Mouse (Mus musculus): ENCODE results near the gene P2ry13. TPM values are rescaled to one million over a fixed set of nuclear protein-coding genes. Genes with fewer than 3 reads are reported as not detected.

The P2ry13 gene
- polyA plus RNA-seq, 1 experiment from 2014 or later = 1.1 TPM

- H3K9me3 ChIP-seq (replicated peaks; ENCODE audit: control insufficient read depth, low read length) = no peaks in the 10 kb centered on the region
- H3K9ac ChIP-seq (ENCODE audit: low read length) = no peak overlapping the region
- H3K36me3 ChIP-seq (ENCODE audit: control insufficient read depth, insufficient read depth) = no peaks in the 10 kb centered on the region
- no peaks in the 10 kb centered on the region for H3K27me3 ChIP-seq (ENCODE audit: control insufficient read depth, insufficient read depth, low read length)
- no peak overlapping the region for H3K4me2 ChIP-seq (ENCODE audit: low read depth, low read length)
- 70% methylated on average over 4 of the region's 4 CpGs for WGBS
- no peak overlapping the region for H3K4me3 ChIP-seq (ENCODE audit: low read length)
- H3K4me1 ChIP-seq (ENCODE audit: control insufficient read depth, insufficient read depth, low read length) = peaks cover 29% of the 10 kb centered on the region
- no peak overlapping the region for H3K27ac ChIP-seq (ENCODE audit: low read length)
- no peak for ATAC-seq (replicated peaks; ENCODE audit: extremely low read depth, insufficient read depth, low FRiP score)
Measured at GRCm38 (mm10) chr3:59205941-59206340, 4.7 kb downstream of the P2ry13 start.

DNA sequence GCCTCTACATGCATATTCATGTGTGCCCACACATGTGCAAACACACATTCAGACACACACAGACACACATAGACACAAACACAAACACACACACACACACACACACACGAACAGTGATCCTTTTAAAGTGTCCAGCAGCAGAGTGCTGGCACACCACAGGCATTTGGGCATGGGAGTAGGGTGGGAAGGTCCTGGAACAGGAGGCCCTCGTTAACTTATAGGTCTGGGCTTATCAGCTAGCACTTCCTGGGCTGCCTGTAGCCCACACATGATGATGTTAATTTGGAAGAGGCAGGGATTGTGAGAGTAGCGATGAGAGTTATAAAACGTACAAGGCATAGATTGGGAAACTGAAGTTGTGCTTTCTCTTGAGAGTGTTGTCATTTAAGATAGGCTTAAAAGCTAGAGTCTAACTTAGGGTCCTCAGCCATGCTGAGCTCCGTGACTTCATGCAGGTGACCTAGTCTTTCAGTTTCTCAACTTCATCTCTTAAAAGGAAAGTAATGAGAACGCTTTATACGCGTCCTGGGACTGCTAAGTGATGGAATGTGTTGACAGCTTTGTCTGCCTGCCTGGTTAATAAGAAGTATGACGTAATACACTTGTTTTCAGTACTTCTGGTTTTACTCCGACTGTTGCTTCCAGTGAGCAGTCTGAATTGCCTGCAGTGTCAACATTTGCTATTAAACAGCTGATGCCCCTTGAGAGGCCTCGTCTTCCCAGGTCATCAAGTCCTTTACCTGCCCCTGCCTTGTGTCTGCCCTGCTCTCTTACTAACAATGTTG lies 5.8 kb downstream of the P2ry13 start:
- WGBS = 24% methylated on average over 11 of the region's 11 CpGs
- Histone ChIP-seq H3K36me3 (ENCODE audit: control insufficient read depth, insufficient read depth) (no peaks in the 10 kb centered on the region), H3K4me3 (ENCODE audit: low read length) (no peak overlapping the region), H3K4me1 (ENCODE audit: control insufficient read depth, insufficient read depth, low read length) (peaks cover 29% of the 10 kb centered on the region), H3K27ac (ENCODE audit: low read length) (peak overlapping the region; percentile 56), H3K4me2 (ENCODE audit: low read depth, low read length) (peak overlapping the region; percentile 45; the same call in 1 of the 2 replicates), H3K27me3 (ENCODE audit: control insufficient read depth, insufficient read depth, low read length) (no peaks in the 10 kb centered on the region), H3K9ac (ENCODE audit: low read length) (no peak overlapping the region), H3K9me3 (replicated peaks; ENCODE audit: control insufficient read depth, low read length) (no peaks in the 10 kb centered on the region)
- ATAC-seq (replicated peaks; ENCODE audit: extremely low read depth, insufficient read depth, low FRiP score) = peak; percentile 59

GRCm38 (mm10) chr3:59203802-59204520 lies 6.7 kb downstream of the P2ry13 start:
- no peak for ATAC-seq (replicated peaks; ENCODE audit: extremely low read depth, insufficient read depth, low FRiP score)

GRCm38 (mm10) chr3:59197329-59197948 lies 13.2 kb downstream of the P2ry13 start:
- no peak overlapping the region for H3K9ac ChIP-seq (ENCODE audit: low read length)
- no peak for ATAC-seq (replicated peaks; ENCODE audit: extremely low read depth, insufficient read depth, low FRiP score)
- no peak overlapping the region for H3K4me2 ChIP-seq (ENCODE audit: low read depth, low read length)
- no peaks in the 10 kb centered on the region for H3K4me1 ChIP-seq (ENCODE audit: control insufficient read depth, insufficient read depth, low read length)
- no peaks in the 10 kb centered on the region for H3K36me3 ChIP-seq (ENCODE audit: control insufficient read depth, insufficient read depth)
- H3K27me3 ChIP-seq (ENCODE audit: control insufficient read depth, insufficient read depth, low read length) = no peaks in the 10 kb centered on the region
- H3K27ac ChIP-seq (ENCODE audit: low read length) = no peak overlapping the region
- 67% methylated on average over 4 of the region's 4 CpGs for WGBS
- no peak overlapping the region for H3K4me3 ChIP-seq (ENCODE audit: low read length)
- H3K9me3 ChIP-seq (replicated peaks; ENCODE audit: control insufficient read depth, low read length) = no peaks in the 10 kb centered on the region

More at GRCm38 (mm10) chr3:59203802-59204520, 6.7 kb downstream of the P2ry13 start:
- H3K4me1 ChIP-seq (ENCODE audit: control insufficient read depth, insufficient read depth, low read length) = peaks cover 29% of the 10 kb centered on the region
- 45% methylated on average over 8 of the region's 8 CpGs for WGBS
- no peak overlapping the region for H3K9ac ChIP-seq (ENCODE audit: low read length)
- H3K36me3 ChIP-seq (ENCODE audit: control insufficient read depth, insufficient read depth) = no peaks in the 10 kb centered on the region
- H3K4me2 ChIP-seq (ENCODE audit: low read depth, low read length) = no peak overlapping the region
- H3K27me3 ChIP-seq (ENCODE audit: control insufficient read depth, insufficient read depth, low read length) = no peaks in the 10 kb centered on the region
- H3K4me3 ChIP-seq (ENCODE audit: low read length) = no peak overlapping the region
- H3K27ac ChIP-seq (ENCODE audit: low read length) = peak overlapping the region; percentile 56
- H3K9me3 ChIP-seq (replicated peaks; ENCODE audit: control insufficient read depth, low read length) = no peaks in the 10 kb centered on the region

DNA sequence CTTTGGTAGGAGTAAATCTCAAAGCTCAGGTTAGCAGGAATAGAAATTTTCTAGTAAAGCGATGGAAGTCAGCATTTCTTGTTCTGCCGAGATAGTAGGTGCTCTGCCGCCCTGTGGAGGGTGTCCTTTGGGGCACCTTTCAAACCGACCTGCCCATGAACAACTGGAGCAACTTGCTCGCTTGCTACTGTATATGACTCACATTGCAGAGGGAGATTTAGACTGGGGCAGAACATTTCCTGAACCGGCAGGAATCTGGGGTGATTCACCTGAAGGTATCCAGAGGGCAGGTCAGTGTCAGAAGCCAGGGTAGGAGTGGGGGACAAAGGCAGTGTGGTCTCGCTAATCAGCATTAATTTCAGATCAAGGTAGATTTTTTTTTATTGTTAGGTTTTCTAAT lies 15.7 kb downstream of the P2ry13 start, which contains the start of gene Gpr87:
Gene Gpr87 (minus strand): TSS at position 167 of the 400 bp plus-strand sequence.
- H3K9ac ChIP-seq (ENCODE audit: low read length) = no peak within 1 kb of the TSS
- no peaks in the 10 kb centered on the region for H3K36me3 ChIP-seq (ENCODE audit: control insufficient read depth, insufficient read depth)
- no peaks in the 10 kb centered on the region for H3K9me3 ChIP-seq (replicated peaks; ENCODE audit: control insufficient read depth, low read length)
- no peak within 1 kb of the TSS for H3K27ac ChIP-seq (ENCODE audit: low read length)
- WGBS = 81% methylated on average over 7 of the region's 7 CpGs
- no peak within 1 kb of the TSS for H3K4me3 ChIP-seq (ENCODE audit: low read length)
- no peak within 1 kb of the TSS for H3K4me2 ChIP-seq (ENCODE audit: low read depth, low read length)
- no peaks in the 10 kb centered on the region for H3K27me3 ChIP-seq (ENCODE audit: control insufficient read depth, insufficient read depth, low read length)
- H3K4me1 ChIP-seq (ENCODE audit: control insufficient read depth, insufficient read depth, low read length) = no peaks in the 10 kb centered on the region
- ATAC-seq (replicated peaks; ENCODE audit: extremely low read depth, insufficient read depth, low FRiP score) = no peak

DNA sequence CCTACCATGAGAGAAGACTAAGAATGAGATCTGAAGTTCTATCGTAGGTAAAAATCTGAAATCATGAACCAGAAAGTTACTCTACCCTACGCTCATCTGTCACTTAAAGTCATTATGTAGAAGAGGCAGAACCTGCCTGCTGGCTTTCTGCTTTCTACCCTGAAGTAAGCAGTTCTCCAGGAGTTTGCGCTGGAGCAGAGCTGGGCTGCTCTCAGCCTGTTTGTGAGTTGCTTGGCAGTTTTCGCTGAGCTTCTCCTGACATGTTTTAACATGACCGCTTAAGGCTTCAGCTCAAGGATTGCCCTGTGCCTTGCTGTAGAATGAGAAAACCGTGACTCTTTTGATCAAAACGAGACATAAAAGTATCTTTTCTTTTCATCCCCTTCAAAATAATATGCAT lies 16.6 kb downstream of the P2ry13 start:
- no peak overlapping the region for H3K27ac ChIP-seq (ENCODE audit: low read length)
- no peak overlapping the region for H3K4me3 ChIP-seq (ENCODE audit: low read length)
- H3K36me3 ChIP-seq (ENCODE audit: control insufficient read depth, insufficient read depth) = no peaks in the 10 kb centered on the region
- no peaks in the 10 kb centered on the region for H3K4me1 ChIP-seq (ENCODE audit: control insufficient read depth, insufficient read depth, low read length)
- 89% methylated on average over 7 of the region's 7 CpGs for WGBS
- no peak for ATAC-seq (replicated peaks; ENCODE audit: extremely low read depth, insufficient read depth, low FRiP score)
- no peaks in the 10 kb centered on the region for H3K9me3 ChIP-seq (replicated peaks; ENCODE audit: control insufficient read depth, low read length)
- H3K27me3 ChIP-seq (ENCODE audit: control insufficient read depth, insufficient read depth, low read length) = no peaks in the 10 kb centered on the region
- H3K9ac ChIP-seq (ENCODE audit: low read length) = no peak overlapping the region
- H3K4me2 ChIP-seq (ENCODE audit: low read depth, low read length) = no peak overlapping the region

GRCm38 (mm10) chr3:59191674-59192073 lies 19.0 kb downstream of the P2ry13 start:
- WGBS = 96% methylated on average over 6 of the region's 6 CpGs
- no peak overlapping the region for H3K4me2 ChIP-seq (ENCODE audit: low read depth, low read length)
- H3K4me3 ChIP-seq (ENCODE audit: low read length) = no peak overlapping the region
- no peaks in the 10 kb centered on the region for H3K9me3 ChIP-seq (replicated peaks; ENCODE audit: control insufficient read depth, low read length)
- no peak overlapping the region for H3K27ac ChIP-seq (ENCODE audit: low read length)
- H3K36me3 ChIP-seq (ENCODE audit: control insufficient read depth, insufficient read depth) = no peaks in the 10 kb centered on the region
- H3K9ac ChIP-seq (ENCODE audit: low read length) = no peak overlapping the region
- H3K27me3 ChIP-seq (ENCODE audit: control insufficient read depth, insufficient read depth, low read length) = no peaks in the 10 kb centered on the region
- H3K4me1 ChIP-seq (ENCODE audit: control insufficient read depth, insufficient read depth, low read length) = no peaks in the 10 kb centered on the region
- no peak for ATAC-seq (replicated peaks; ENCODE audit: extremely low read depth, insufficient read depth, low FRiP score)

- Histone ChIP-seq H3K9me3 (replicated peaks; ENCODE audit: control insufficient read depth, low read length) (no peaks in the 10 kb centered on the region), H3K36me3 (ENCODE audit: control insufficient read depth, insufficient read depth) (no peaks in the 10 kb centered on the region), H3K4me1 (ENCODE audit: control insufficient read depth, insufficient read depth, low read length) (no peaks in the 10 kb centered on the region), H3K4me3 (ENCODE audit: low read length) (no peak overlapping the region), H3K9ac (ENCODE audit: low read length) (no peak overlapping the region), H3K27me3 (ENCODE audit: control insufficient read depth, insufficient read depth, low read length) (no peaks in the 10 kb centered on the region), H3K4me2 (ENCODE audit: low read depth, low read length) (no peak overlapping the region), H3K27ac (ENCODE audit: low read length) (no peak overlapping the region)
- 62% methylated on average over 4 of the region's 4 CpGs for WGBS
- ATAC-seq (replicated peaks; ENCODE audit: extremely low read depth, insufficient read depth, low FRiP score) = no peak
Measured at GRCm38 (mm10) chr3:59187336-59187735, 23.3 kb downstream of the P2ry13 start.

DNA sequence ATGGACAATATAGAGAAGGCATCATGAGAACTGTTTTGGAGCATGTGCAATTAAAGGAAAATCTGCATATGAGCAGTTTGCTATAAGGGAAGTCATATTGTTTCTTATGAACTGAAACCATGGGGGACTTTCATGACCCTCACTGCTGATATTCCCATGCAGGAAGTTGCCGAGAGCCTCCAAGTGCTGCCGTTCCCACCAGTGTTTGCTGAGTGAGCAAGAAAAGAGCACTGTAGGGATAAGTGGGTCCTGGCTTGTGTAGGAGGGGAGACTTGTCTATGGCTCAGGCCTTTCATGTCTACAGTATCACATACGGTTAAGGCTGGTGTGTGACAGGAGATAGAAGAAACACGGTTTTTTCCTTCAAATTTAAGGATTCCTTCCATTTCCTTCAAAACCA lies 25.0 kb downstream of the P2ry13 start:
- no peak for ATAC-seq (replicated peaks; ENCODE audit: extremely low read depth, insufficient read depth, low FRiP score)
- Histone ChIP-seq H3K9ac (ENCODE audit: low read length) (no peak overlapping the region), H3K27me3 (ENCODE audit: control insufficient read depth, insufficient read depth, low read length) (no peaks in the 10 kb centered on the region), H3K9me3 (replicated peaks; ENCODE audit: control insufficient read depth, low read length) (no peaks in the 10 kb centered on the region), H3K27ac (ENCODE audit: low read length) (no peak overlapping the region), H3K36me3 (ENCODE audit: control insufficient read depth, insufficient read depth) (no peaks in the 10 kb centered on the region), H3K4me3 (ENCODE audit: low read length) (no peak overlapping the region), H3K4me2 (ENCODE audit: low read depth, low read length) (no peak overlapping the region), H3K4me1 (ENCODE audit: control insufficient read depth, insufficient read depth, low read length) (no peaks in the 10 kb centered on the region)
- 51% methylated on average over 4 of the region's 4 CpGs for WGBS

All from heart, embryonic 16.5 days (tissue).